Mouse (Mus musculus): ENCODE data around the gene Gm44596.

The Gm44596 gene

GRCm38 (mm10) chr6:128429826-128430225 lies 54.5 kb downstream of the Gm44596 start:
- DNase-seq, result no peak

- DNase-seq, result no peak
These were observed 57.1 kb downstream of the Gm44596 start for GRCm38 (mm10) chr6:128432356-128432915.

DNA sequence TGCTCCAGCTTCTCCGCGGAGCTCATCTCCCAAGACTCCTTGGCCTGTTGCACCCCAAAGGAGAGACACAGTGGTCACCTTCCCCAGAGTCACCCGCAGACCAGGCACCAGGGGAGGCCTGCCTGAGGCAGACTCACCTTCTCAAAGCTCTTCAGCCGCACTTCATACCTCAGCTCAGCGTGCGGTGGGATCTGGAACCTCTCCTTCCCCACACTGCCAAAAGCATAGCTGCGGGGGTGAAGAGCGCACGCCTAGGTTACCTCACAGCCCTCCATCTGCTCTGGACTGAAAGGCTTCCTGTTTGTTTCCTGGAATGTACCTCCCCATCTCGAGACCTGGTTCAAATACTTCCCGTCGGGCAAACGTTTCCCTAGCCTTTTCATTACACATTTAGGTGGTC lies 58.3 kb downstream of the Gm44596 start:
- no peak for DNase-seq

DNA sequence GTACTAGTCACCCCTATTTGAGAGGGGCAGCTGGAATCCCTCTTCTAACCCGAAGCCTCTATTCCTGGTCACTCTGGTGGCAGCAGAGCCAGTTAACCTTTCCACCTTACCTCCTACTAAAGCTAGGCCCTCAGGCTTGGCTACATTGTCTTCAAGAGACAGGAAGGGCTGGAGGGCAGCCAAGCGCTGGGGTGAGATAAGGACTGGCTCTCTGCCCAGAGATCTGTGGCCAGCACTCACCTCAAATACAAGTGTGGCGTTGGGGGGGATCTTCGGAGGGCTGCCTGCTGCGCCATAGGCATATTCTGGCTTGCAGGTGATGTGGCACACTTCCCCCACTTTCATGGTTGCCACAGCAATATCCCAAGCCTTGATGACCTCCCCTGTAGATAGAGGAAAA lies 60.2 kb downstream of the Gm44596 start:
- no peak for DNase-seq

- no peak for DNase-seq
These were observed 61.2 kb downstream of the Gm44596 start for GRCm38 (mm10) chr6:128436356-128437005.

GRCm38 (mm10) chr6:128437288-128437687 lies 62.0 kb downstream of the Gm44596 start:
- no peak for DNase-seq

DNA sequence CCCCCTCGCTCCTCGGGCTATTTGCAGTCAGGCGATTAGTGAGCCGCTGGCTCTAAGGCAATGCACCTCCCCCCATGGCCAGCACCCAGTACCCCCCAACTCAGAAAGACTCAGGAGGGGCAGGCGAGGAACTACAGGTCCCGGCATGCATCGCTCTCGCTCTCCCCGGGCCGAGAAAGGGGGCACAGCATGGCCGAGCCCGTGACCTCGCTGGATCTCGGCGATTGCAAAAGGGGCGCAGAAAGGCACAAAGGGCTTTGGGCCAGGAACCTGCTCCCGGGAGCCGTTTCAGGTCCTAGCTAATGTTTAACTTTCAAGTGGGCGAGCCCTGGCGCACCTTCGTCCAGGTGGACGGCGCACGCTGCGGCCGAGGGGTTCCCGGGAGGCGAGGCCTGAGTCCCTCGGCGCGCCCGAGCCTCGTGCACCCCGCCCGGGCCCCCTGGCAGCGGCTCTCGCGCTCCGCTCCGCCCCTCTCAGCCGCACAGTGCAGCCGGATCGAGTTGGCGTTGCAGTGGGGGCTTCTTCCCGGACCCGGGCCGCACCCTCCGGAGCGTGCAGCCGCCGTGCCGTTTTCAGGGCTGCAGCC lies 62.5 kb downstream of the Gm44596 start:
- peak; percentile 61 to 62 for DNase-seq

DNA sequence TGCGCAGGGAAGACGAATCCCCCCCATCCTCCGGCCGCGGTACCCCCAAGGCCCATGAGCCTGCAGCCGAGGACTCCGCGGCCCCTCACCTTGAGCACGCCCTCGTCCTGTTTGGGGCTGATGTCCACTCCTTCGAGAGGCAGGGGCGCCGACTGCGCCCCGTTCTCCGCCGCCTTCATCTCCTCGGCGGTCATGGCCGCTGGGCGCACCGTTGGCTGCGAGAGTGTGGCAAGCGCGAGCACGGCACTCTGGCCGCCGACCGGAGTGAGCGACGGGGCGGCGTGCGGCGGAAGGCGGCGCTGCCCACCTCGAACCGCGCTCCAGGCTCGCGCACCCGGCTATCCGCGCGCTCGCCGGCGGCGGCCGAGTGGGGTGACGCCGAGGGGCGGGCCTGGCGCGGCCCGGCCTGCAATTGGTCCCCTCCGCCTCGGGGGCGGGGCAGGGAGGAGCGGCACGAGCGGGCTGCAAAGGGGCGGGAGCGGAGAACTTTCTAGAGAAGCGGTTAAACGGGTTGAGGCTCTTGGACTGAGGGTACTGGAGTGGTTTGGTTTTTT lies 63.1 kb downstream of the Gm44596 start, which contains the start of gene Fkbp4:
Fkbp4 (minus strand) TSS at position 361 of the 554 bp plus-strand sequence.
- DNase-seq, result peak; percentile 90 to 91

GRCm38 (mm10) chr6:128438871-128439341 lies 63.6 kb downstream of the Gm44596 start:
- DNase-seq, result peak; percentile 26 to 38

DNA sequence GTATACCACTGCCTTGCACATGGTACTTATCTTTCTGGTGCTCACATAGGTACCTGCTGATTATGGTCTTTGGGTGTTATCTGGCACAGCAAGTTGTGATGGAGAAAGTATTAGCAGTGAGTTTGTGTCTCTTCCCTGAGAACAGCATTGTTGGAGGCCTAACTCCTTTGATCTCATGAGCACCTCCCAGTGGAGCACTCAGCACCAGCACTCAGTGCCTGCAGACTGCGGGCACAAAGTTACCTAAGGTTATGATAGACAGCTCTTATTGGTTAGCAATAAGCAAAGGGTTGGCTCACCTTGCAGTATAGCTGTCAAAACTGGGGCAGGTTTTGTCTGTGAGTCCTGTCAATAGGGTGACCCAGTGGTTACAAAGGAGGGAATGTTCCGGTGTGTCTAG lies 64.9 kb downstream of the Gm44596 start:
- no peak for DNase-seq

DNA sequence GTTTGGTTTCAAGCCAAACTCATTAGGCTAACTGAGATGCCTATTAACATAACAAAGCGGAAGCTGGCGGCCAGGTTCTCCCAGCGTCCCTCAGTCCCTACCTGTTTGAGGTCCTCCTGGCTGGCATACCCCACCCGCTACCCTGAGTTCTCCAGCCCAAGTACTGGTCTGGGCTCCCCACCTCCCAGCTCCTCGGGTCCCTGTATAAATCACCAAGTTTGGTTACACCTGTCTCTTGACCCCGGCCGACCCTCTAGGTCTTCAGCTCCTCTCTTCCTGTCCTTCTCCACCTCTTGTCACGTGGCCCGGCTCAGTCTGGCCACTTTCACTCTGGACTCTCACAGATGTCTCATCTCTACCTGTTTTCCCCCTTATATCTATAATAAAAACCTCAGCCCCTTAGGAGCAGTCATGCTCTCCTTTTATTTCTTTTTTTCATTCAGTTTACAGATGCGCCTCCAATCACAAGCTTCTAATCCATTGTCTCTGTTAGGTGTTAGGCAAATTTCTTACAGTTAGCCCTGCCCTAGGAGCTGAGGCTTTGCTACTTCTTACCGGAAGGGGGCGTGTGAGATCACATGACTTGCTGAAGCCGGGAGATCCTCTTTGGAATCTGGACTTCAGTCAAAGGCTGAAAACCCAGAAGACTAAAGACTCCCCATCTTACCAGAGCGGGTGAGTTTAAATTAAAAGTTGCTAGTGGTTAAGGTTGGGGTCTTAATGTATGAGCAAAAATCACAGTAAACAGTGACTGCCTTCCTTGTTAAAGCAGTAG lies 70.6 kb downstream of the Gm44596 start:
- DNase-seq, result no peak

DNA sequence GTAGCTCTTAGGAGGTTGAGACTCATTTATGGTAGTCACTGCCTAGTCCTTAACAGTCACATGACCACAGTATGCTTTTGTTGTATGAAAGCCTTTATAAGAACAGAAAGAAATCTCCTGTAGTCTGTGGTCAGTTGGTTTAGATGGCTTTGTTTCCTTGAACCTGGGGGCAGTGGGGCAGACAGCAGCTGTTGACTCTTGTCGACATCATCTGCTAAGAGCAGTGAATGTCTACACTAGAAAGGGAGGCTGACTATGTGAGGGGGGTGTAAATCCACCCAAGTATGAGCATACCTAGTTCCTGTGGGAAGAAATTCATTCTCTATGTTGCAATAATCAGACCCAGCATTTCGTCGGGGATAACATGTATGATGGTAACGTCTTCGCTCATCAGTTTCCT lies 71.8 kb downstream of the Gm44596 start:
- no peak for DNase-seq

DNA sequence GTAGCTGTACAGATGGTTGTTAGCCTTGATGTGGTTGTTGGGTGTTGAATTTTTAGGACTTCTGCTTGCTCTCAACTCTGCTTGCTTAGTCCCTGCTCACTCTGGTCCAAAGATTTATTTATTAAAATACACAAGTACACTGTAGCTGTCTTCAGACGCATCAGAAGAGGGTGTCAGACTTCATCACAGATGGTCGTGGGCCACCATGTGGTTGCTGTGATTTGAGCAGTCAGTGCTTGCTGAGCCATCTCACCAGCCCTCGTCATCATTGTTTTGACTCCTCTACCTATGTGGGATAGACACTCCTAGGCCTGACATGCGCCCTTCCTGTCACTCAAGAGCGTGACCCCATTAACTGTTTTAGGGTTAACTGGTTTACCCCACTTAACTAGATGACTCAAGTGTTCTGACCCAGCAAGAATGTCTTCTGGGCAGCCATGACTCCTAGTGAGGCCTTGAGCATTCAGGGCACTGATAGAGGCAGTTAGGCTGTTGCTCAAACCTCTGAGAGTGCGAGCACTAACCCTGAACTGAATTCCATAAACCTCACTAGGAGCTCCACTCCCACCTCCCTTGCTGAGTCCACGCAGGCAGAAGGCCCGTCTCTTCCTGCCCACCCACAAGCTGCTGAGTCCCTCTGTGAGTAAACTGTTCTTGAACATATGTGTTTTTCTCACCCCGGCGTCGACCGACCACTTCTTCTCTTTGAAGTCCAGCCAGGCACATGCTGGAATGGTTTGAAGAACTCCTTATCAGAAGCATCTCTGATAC lies 80.7 kb downstream of the Gm44596 start:
- no peak for DNase-seq

Measured in thymus, adult 18-20 months (tissue).